Mouse (Mus musculus): ENCODE data around the gene Pa2g4. TPM values are rescaled to one million over a fixed set of nuclear protein-coding genes. Genes with fewer than 3 reads are reported as not detected.
"Not testable (repeated sequence)": the region's sequence is repeated elsewhere in the genome, so short reads cannot be mapped to it uniquely, and the experiment has no call there.

Pa2g4 gene
- 10 to 100 TPM; 65.8 to 72.9 TPM for total RNA-seq (2021)
- long read RNA-seq, experiment 1, transcript Pa2g4-201 (12 exons, 2,432 nt), result major isoform, 78 of 86 reads
- long read RNA-seq, experiment 1, partial matches to known transcripts, result 6 of 86 reads
- long read RNA-seq, experiment 1, other reads (novel, unspliced or antisense), result 2 of 86 reads
- long read RNA-seq, experiment 2, transcript Pa2g4-201 (12 exons, 2,432 nt), result major isoform, 82 of 89 reads
- long read RNA-seq, experiment 2, partial matches to known transcripts, result 4 of 89 reads
- long read RNA-seq, experiment 2, other reads (novel, unspliced or antisense), result 3 of 89 reads

- DNase-seq, result peak; percentile 96
Measured at GRCm38 (mm10) chr10:128565788-128566531, at the start of gene Pa2g4. Gene Pa2g4, minus strand, starts transcription at chr10:128565987.

DNA sequence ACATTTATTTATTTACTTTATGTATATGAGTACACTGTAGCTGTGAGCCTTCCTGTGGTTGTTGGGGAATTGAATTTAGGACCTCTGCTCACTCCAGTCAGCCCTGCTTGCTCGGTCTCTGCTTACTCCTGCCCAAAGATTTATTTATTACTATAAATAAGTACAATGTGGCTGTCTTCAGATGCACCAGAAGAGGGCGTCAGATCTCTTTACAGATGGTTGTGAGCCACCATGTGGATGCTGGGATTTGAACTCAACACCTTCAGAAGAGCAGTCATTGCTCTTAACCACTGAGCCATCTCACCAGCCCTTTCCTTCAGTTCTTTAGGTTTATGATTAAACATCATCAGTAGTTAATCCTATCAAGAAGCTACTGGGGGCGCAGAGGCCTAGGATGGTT is 49.1 kb upstream of the Pa2g4 start:
- DNase-seq, result no peak

DNA sequence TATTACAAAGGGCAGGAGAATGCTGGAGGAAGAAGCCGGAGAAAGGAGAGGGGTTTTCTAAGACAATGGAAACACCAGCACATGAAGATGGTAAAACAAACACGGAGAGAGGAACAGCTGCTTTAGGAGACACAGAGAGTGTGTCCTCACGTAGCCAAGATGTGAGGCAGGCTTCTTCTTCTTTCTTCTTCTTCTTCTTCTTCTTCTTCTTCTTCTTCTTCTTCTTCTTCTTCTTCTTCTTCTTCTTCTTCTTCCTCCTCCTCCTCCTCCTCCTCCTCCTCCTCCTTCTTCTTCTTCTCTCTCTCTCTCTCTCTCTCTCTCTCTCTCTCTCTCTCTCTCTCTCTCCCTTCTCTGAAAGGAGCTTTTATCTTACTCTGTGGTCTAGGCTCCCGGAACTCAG is 48.0 kb upstream of the Pa2g4 start:
- DNase-seq, result not testable (repeated sequence)

DNA sequence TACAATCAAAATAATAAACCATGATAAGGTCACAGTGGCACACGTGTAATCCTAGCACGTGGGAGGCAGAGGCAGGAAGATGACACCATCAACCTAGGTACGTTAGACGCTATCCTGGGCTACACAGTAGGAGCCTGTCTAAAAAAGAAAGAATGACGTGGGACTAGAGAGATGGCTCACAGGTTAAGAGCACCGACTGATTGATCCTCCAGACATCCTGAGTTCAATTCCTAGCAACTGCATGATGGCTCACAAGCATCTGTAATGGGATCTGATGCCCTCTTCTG is 47.3 kb upstream of the Pa2g4 start:
- no peak for DNase-seq

- DNase-seq, result peak; percentile 76
Measured at GRCm38 (mm10) chr10:128612433-128613153, 46.8 kb upstream of the Pa2g4 start.

GRCm38 (mm10) chr10:128606483-128606882 is 40.7 kb upstream of the Pa2g4 start:
- no peak for DNase-seq

- no peak for DNase-seq
Measured at GRCm38 (mm10) chr10:128602470-128603128, 36.8 kb upstream of the Pa2g4 start.

GRCm38 (mm10) chr10:128601499-128601898 is 35.7 kb upstream of the Pa2g4 start:
- DNase-seq, result no peak

GRCm38 (mm10) chr10:128598476-128598875 is 32.7 kb upstream of the Pa2g4 start:
- DNase-seq, result no peak

DNA sequence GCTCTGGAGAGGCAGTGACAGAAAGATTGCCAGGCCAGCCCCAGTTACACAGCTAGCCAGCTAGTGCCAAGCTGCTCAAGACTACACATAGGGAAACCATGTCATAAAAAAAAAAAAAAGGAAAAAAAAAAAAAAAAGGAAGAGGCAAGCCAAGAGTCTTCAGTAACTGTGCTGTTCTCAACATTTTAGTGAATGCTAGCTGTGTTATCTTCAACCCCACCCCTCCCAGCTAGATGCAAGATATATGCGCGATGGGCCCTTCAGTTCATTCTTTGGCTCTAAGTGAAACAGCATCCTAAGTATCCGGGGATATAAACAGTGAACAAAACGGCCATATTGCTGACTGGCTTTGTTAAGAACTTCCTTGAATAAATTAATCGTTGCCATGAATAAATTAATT is 27.0 kb upstream of the Pa2g4 start:
- DNase-seq, result no peak

DNA sequence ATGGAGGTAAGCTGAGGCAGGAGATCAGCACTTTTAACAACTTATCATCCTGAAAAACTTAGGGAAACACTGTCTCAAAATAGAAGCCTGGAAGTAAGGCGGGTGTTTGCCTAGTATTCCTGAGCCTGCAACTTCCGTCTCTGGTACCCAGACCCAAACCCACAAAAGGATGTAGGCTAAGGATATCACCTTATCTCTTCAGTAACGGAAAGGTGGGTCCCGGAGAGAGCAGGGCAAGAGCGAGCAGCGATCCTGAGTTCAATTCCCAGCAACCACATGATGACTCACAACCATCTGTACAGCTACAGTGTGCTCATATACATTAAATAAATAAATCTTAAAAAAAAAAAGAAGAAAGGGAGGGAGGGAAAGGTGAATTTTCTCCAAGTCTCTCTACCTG is 25.6 kb upstream of the Pa2g4 start:
- no peak for DNase-seq

DNA sequence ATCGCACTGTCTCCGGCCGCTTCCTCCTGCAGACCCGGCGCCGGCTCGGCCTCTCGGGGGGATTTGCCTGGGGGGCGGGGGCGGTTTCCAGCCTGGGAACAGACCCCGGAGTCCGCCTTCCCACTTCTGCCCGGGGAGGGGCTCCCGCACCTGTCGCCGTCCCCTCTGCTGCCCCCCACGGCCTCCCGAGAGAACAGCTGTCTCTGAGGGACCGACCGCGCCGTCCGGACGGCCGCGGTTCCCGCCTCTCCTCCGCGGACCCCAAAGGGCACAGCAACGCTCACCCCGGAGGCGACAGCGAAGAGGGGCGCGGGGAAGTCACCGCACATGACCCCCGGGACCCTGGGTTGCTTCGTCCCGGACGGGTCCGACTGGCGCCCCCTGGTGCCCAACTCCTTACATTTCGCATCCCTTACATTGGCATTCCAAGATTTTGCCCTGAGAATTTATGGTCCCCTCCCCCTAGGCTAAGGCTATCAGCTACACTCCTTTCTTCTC is 24.5 kb upstream of the Pa2g4 start:
- DNase-seq, result peak; percentile 70

- peak; percentile 53 for DNase-seq
Measured at GRCm38 (mm10) chr10:128589464-128590192, 23.8 kb upstream of the Pa2g4 start, which contains the start of gene Erbb3. Gene Erbb3, minus strand, starts transcription at chr10:128589652.

DNA sequence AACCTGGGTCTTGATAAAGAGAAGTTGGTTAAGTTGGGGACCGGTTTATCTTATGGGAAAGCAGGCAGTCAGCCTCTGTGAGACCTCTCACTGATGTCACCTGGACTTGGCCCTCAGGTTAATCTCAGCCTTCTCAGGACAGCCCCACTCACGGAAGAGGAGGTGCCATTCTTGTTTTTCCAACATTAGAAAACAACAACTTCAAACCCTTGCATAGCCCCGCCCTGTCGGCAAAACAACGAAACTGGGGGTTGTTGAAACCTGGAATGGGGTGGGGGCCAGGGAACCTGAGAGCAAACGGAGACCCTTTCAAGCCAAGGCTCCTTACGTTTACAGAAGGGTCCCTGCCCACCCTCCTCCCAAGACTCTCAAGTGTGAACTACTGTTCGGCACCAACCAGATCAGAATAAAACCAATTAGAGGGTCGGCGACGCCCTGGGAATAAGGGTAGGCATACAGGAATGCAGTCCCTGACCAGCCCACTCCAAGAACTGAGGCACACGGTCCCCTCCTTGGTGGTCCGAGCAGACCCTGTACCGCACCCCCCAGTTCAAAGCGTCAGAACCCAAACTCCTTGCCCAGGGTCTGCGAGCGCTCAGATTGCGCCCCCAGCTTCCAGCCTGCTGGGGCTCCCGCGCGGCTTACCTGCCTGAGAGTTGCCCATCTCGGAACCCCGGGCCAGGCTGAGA is 23.1 kb upstream of the Pa2g4 start:
- no peak for DNase-seq

DNA sequence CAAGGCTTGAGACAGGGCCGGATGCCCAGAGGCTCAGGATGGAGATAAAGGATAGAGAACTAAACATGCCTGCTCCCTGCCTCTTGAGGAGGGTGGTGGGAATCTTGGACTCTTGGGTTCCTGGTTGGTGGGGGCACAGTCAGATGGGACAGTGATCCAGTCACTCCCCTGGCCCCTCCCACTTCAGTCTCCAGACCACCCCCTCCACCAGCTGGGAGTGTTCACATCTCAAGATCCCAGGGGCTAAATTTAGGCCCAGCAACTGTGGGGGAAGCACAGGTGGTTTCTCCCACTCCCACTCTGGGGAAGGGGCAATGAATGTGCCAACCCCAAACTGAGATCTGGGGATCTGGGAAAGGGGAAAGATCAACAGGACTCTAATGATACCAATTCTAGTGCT is 22.3 kb upstream of the Pa2g4 start:
- no peak for DNase-seq

- no peak for DNase-seq
Measured at GRCm38 (mm10) chr10:128587697-128588096, 21.9 kb upstream of the Pa2g4 start.

GRCm38 (mm10) chr10:128587120-128587519 is 21.3 kb upstream of the Pa2g4 start:
- no peak for DNase-seq

GRCm38 (mm10) chr10:128586546-128586945 is 20.8 kb upstream of the Pa2g4 start:
- DNase-seq, result no peak

- no peak for DNase-seq
Measured at GRCm38 (mm10) chr10:128584386-128584785, 18.6 kb upstream of the Pa2g4 start.

GRCm38 (mm10) chr10:128583644-128584043 is 17.9 kb upstream of the Pa2g4 start:
- peak; percentile 53 for DNase-seq

DNA sequence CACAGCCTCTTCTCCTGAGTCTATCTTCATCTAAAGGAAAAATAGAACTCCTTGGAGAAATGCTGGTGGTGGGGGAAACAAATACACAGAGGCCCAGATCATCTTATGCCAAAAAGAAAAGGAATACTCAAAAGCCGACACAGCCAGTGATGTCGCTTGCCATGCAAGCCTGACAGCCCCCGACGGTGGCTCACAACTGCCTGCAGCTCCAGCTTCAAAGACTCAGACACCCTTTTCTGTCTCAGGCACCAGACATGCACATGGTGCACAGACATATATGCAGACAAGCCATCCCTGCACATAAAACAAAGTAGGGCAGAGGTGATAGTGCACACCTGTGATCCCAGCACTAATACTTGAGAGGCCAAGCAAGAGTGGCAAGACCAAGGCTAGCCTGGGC is 13.9 kb upstream of the Pa2g4 start:
- no peak for DNase-seq

Measured in gastrocnemius, postnatal 10 days (tissue).